Mouse (Mus musculus): ENCODE results near the gene Galnt17.

GRCm38 (mm10) chr5:131222498-131223244 is 85.6 kb downstream of the Galnt17 start:
- TF ChIP-seq CTCF (IDR thresholded peaks at IDR 0.05; ENCODE audit: low read depth, low read length): no peak
- TF ChIP-seq POLR2A (IDR thresholded peaks at IDR 0.05; ENCODE audit: extremely low read depth, insufficient read depth, low read length): no peak

Data from liver, adult 2 months (tissue).